Mouse (Mus musculus) thymus, adult 18-20 months (tissue): Measurements from ENCODE around the gene Rack1.
"Not testable (repeated sequence)": the region's sequence is repeated elsewhere in the genome, so short reads cannot be mapped to it uniquely, and the experiment has no call there.

Source experiments
- DNase-seq, 2 experiments: peaks; one replicate each; pipeline ENCODE4 v3.0.0; 2022; ENCODE audit warnings: mixed read lengths in 2 of 2

The Rack1 gene

DNA sequence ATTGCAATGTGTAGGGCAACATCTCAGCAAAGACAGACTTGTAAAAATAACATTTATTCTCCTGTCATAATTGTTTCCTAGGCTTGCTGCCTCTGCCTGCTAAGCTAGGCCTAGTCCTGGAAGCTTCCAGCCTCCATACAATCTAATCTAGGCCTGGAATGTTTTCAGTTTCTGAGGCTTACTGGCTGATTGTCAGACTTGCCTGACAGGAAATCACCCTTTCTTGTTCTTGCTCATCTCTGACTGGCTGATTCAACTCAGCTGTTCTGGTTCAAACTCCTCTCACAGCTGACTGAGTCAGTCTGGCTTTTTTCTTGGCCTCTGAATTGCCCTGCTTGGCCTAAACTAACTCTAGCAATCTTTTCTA, 20.2 kb downstream of the Rack1 start:
- DNase-seq, result no peak

DNA sequence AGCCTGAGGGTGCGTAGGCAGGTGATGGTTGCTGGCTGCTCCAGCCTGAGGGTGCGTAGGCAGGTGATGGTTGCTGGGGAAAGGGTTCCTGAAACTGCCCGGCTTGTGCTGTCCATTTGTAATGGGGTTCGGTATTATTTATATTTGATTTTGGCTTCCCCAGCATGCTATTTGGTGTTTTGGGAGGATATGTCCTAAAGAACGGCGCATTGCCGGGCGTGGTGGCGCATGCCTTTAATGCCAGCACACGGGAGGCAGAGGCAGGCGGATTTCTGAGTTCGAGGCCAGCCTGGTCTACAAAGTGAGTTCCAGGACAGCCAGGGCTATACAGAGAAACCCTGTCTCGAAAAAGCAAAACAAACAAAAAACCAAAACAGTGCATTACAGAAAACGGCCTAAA, 21.2 kb downstream of the Rack1 start:
- DNase-seq, result not testable (repeated sequence)

DNA sequence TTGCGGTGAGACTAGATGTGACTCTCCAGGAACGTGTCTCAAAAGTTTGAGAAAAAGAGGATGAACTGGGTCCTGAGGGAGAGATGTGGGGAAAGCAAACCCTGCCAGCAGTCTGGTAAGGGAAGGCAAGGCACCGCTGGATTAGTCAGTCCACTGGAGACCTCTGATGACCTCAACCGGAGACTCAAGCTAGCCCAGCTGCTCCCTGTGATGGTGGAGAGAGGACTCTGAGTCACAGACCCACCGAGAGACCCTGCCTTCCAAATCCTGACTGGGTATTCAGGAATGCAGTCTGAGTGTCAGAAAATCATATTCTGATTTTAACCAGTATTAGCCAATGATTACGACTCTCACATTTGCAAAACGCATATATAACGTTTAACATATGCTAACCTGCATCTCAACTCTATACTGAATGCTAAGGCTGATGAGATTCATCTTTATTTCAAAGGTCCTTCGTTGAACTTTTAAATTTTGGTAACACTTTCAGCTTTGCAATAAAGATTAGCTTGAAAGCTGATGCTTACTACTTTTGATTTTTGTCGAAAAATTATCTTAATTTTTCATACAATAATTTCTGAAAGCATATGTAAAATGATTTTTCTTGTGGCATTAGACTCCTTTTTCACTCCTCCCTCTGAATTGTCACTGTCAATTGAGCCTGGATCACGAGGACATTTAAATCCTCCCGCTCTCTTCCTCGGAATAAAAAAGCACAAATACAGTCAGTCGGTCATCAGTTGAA, 22.8 kb downstream of the Rack1 start:
- DNase-seq, result no peak

DNA sequence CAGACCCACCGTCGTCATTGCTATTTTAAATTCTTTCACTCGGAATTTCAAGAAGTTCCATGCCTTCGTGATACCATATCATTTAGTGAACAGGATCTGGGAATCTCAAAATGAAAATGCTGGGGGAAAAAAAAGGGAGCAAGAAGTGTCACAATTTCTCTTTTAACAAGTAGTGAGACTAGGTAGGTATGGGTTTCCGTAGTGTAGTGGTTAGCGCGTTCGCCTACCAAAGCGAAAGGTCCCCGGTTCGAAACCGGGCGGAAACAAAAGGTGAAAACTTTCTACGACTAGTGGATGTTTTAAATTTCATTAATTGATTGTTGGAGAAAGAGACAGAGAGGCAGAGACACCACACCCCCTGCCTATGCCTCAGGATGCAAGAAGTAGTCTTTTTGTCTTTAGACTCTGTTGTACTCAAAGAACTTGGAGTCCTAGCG, 23.4 kb downstream of the Rack1 start:
- peak; percentile 22 to 55 for DNase-seq

DNA sequence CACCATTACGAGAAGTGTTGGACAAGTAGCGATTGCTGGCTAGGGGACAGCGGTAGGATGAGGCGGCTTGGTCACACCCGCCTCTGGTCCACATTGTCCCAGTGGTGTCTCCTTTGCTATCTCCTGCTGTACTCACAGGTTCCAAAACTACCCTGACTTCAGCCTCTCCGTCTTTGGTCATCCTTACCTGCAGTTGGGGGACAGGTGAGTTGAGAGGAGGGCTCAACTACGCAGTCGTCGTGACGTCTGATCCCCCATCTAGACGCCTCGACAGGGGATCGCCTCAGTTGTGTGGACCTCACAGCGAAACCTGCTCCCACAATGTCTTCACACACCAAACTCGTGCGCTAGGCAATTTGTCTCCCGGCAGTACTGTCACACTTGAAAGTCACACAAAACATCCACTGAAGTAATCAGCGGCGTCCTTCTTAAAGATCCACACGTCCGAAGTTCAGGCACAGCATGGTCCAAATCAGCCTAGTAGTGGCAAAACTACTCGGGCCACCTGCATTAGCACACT, 24.2 kb downstream of the Rack1 start:
- no peak for DNase-seq

DNA sequence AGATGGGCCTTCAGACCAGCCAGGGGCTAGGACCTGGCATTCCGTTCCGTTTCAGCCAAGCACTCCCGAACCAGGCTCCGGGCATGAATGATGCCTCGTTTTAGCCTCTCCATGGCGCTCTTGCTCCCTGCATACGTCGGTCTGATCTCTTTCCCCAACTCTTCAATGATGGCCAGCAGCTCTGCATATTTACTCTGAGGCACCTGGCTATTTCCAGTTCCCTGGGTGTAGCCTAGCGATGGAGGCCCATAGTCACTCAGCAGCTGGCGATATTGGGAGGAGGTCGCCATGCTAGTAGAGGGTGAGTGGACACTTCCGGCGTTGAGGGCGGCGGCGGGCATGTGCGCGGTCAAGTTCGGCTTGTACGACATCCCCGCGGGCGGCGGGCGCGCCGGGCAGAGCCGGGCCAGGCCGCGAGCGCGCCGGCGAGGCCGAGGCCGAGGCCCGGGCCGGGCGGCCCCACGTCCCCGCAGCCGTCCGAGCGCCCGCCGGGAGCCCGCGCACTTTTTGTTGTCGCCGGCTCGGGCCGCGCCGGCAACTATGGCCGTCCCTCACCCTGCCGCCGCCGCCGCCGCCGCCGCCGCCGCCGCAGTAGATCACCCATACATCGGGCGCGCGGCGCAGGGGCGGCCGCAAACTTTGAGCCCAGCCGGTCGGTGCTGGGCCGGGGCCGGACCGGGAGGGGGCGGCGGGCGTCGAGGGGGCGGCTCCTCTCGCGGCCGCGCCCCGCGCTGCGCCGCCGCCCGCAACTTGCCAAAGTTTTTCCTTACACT, 26.0 kb downstream of the Rack1 start, which contains the start of the genes Trim7 and Gm12184:
TSS of gene Trim7 (plus strand) at position 162 of the 773 bp plus-strand sequence.
TSS of gene Gm12184 (minus strand) at position 677 of the 773 bp plus-strand sequence.
- DNase-seq, result not testable (repeated sequence)

DNA sequence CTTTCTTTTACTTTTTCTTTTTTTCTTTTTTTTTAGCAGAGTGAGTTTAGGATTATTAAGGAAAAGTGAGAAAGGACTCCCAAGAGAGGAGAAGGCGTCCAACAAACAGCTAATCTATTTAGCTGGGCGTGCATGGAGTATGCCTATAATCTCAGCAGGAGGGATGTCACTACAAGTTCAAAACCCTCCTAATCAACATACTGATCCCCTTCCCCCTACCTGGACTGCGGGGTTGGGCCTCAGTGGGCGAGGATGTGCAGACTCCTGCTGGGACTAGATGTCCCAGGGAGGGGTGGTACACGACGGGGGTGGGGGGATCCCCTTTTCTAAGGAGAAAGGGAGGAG, 26.6 kb downstream of the Rack1 start:
- no peak for DNase-seq

DNA sequence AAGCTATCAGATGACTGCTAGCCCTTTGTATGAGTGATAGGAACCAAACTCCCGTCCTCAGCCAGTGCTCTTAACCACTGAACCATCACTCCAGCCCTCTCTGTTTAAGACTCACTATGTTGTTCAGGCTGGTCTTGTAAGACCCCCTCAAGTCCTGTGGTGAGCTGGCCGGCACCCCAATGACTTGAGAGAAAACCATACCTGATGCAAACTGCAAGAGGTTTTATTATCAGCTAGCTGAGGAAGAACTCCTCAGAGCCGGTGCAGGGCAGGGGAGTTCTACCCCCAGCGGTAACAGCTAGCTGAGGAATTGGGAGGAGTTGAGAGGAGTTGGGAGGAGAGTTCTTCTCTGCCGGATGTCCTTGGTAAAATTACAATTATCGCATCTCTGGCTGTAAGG, 27.8 kb downstream of the Rack1 start:
- no peak for DNase-seq

DNA sequence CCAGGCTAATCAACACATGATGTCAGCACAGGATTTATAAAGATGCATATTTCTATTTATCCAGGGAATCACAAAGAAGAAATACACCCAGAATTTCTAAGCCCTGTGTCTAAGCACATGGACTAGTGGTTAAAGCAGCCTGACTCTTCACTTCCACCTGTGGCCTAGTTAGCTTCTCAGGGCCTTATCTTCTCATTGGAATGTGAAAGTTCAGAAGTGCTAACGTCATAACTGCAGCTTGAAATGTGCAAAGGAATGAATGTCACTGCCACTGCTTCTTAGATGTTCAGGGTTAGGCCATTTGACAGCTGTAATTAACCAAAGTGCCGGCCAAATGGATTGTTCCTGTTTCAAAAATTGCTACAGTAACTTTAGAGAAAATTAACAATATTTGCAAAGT, 30.1 kb downstream of the Rack1 start:
- no peak for DNase-seq

DNA sequence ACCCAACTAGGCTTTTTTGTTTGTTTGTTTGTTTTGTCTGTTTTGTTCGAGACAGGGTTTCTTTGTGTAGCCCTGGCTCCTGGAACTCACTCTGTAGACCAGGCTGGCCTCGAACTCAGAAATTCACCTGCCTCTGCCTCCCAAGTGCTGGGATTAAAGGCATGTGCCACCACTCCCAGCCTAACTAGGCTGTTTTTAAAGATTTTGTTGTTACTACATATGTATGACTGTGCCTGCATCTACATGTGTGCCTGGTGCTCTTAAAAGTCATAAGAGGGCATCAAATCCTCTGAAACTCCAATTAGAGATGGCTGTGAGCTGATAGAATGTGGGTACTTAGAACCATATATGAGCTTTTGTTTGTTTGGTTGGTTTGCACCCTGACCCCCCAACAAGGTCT, 31.1 kb downstream of the Rack1 start:
- no peak for DNase-seq

DNA sequence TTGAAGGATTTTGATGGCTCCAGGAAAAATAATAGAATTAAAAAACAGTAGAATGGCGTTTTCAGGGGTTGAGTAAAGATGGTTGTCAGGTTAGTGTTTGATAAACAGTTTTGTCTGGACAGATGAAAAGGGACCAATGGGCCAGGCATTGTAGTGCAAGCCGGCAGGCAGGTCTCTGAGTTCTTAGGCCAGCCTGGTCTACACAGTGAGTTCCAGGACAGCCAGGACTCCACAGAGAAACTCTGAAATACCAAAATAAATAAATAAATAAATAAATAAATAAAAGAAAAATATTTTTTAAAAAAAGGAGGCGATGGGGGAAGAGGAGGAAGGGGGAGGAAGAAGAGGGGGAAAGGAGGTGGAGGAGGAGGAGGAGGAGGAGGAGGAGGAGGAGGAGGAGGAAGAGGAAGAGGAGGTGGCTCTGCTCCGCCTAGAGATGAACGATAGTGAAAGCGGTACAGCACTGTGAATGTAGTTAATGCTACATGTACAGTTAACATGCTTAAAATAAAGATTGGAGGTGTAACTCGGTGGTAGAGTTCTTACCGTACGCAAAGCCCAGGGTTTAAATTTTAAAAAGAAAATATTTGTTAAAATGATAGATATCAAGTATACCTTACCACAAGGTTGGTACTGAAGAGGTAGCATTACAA, 33.1 kb downstream of the Rack1 start:
- no peak for DNase-seq

DNA sequence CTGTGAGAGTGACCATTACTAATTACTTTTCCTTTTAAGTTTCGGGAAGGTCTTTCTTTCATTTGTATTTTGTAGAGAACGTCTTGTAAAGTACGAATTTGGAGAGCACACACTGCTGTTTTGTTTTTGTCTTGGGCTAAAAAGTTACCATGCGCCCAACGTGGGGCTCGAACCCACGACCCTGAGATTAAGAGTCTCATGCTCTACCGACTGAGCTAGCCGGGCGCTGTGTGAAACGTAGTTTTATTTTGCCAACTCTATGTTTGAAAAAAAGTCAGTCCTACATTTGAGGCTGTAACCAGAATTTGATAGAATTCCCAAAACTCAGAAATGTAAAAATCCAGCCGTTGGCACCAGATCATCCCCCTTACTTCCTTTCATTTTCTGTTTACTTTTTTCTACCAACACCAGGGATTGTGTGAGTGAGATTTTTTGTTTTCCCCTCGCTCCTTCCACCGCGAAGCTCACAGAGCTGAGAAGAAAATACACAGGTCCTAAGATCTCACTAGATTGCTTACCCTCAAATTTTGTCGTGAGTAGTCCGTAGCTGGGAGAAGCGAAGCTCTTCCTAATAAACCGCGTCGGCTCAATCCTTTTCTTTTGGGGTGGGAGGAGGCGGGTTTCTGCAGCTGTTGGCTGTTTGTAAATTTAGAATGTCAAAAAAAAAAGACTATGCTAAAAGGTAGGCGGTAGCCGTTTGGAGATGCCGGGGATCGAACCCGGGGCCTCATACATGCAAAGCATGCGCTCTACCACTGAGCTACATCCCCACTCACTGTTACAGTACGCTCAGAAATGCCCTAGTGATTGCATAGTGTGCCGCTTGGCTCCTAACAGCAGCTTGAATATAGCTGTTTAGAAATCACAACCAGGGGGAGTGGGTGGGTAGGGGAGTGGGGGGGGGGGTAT, 33.9 kb downstream of the Rack1 start:
- DNase-seq, result peak; percentile 77 to 89

DNA sequence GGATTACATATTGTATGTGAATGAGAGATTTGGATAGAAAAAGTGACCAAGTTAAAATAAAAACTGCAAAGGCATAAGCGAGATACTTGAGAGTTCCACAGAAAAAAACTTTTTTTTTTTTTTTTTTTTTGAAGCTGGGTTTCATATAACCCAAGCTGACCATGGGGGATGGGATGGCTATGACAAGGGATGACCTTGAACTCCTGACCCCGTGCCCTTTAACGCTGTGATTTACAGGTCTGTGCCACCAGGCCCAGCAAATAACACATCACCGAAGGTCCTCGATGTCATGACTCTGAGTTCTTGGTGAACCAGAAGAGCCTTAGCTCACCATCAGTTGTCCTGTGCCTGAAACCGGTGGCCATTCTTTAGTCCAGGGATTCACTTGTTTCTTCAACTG, 35.8 kb downstream of the Rack1 start:
- DNase-seq, result no peak

DNA sequence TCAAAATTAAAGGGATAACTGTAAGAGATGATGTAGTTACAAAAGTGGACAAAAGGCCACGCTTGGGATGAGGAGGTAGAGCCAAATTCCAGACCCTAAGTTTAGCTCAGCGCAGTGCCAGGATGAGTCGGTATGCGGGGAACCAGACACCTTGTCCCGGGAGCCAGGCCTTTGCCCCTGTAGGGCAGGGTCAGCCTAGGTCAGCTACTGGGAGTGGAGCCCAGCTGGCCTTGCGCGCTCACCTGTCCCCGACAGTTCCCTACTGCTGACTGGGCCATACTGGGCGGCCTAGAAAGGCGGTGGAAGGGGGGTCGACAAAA, 36.8 kb downstream of the Rack1 start:
- no peak for DNase-seq

DNA sequence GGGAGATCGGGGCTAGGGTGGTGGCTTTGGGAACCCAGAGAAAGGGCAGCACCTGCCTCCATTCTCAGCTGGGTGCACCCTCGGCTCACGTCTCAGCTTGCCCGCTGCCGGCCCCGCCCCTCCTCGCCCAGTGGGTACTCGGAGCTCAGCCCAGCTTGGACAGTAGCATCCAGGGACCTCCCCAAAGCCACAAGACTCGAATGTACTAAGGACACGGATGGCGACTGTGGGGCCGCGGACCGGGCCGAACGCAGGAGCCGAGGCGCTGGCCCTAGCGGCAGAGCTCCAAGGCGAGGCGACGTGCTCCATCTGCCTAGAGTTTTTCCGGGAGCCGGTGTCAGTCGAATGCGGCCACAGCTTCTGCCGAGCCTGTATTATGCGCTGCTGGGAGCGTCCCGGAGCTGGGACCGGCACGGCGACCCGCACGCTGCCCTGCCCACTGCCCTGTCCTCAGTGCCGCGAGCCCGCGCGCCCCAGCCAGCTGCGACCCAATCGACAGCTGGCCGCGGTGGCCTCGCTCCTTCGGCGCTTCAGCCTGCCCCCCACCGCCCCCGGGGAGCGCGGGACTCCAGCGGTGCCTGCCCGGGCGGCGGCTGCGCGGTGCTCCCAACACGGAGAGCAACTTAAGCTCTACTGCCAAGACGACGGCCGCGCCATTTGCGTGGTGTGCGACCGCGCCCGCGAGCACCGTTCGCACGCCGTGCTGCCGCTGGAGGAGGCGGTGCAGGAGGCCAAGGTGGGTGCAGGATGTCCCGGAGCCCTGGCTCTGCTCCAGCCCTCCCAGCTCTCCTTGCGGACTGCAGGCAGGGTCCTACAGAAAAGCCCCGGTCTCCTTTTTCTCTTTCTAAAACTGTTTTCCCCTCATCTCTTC, 37.4 kb downstream of the Rack1 start:
- peak; percentile 33 to 39 for DNase-seq

DNA sequence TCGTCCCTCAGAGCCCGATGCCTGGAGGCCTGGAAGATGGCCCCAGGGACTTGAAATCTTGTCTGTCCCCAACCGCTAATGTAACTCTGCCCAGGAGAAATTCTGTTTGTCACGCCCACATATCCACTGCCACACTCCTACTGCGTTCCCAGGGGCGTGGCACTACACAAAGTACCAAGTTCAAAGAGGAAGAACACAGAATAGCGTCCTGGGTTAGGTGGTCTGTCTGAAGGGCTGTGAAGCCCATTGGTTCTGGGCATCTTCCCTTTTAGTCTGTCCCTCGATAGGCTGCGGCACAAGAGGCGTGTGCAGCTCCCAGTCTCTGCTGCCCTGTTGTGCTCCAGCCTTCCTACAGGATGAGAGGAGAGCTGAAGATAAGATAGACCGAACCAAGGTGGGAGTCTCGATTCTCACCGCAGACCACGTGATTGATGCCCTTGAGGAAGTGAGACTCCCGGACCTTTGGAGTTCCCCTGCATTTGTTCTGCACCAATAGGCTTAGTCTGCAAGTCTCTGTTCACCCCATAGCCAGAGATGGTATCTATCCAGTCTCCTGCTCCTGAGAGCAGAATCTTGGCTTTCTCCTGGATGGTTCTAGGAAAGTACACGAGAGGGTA, 38.2 kb downstream of the Rack1 start:
- DNase-seq, result no peak

DNA sequence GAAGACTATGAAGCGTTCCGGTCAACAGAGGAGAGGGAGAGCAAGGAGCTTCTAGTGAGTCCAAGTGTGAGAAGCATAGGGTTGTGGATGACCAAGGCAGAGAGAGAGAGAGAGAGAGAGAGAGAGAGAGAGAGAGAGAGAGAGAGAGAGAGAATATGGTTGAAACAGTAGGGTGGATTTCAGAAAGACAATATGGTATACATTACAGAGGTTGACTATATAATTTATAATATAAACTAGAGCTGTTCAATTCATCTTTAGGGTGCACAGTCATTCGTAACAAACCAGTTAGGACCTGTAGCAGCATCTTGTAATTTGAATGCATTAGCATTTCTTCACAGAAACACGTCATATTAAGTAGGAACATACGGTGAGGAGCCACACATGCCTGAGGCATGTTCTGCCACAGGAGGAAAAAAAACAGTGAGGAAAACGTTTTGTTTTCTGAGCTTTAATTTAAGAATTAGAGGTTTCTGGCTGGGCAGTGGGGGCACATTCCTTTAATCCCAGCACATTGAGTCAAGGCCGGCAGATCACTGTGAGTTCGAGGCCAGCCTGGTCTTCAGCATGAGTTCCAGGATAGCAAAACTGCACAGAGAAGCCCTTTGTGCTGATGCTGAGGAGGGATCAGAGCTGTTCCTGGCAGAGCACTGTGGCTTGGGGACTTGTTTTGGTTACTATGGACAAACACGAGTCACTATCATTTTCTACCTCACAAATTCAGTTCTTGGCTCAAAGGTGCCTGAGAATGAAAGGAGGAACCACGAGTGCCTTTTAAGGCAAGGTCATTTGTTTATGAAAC, 38.9 kb downstream of the Rack1 start:
- no peak for DNase-seq

DNA sequence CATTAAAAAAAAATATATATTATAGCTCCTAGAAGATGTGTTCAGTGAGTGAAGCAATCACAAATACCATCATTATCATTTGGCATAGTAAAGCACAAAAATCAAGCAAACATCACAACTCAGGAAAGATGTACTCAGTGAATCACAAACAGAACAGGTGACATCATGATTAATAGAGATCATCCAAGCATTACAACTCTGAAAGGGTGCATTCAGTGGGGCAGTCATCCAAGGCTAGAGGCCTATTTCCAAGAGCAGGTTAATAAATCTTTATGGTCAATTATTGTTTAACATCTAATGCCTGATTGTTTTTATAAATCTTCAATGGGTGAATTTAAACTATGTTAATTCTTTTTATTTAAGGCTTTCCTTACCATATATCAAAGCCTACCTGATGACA, 40.7 kb downstream of the Rack1 start:
- no peak for DNase-seq

DNA sequence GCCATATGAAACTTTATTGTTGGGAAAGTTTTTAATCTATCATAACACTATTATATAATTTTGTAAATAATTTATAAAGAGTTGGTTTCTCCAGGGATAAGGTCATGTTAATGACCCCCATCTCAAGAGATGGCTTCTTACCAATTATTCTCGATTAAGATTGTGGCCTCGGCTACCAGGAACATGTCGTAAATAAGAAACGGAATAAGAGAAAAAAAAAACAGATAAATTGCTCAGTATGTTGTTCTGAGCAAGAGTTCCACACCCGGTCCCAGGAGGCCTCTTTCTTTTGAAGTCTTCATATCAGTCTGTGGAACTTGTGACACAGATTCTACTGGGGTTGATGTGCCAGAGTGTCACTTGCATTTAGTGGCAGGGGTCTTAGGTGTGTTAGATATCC, 41.1 kb downstream of the Rack1 start:
- DNase-seq, result no peak

DNA sequence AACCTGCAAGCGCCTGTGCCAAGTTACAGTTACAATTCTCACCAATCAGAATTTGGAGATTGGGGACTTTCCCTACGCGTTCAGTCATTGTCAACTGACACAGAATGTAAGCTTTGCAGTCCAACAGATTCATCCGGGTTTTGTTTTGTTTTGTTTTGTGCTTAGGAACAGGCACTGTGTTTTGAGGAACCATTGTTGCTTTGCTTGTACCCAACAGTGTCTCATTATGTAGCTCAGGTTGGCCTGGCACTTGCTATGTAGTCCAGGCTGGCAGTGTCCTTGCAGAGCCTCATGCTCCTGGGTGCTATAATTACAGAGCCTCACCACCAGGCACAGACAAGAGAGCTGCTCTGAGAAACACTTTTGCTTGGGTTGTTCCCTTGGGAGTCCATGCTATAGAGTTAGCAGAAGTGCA, 42.3 kb downstream of the Rack1 start:
- no peak for DNase-seq
